Mouse (Mus musculus): ENCODE measurements around the gene Gm27179.
"Not testable (repeated sequence)": the region's sequence is repeated elsewhere in the genome, so short reads cannot be mapped to it uniquely, and the experiment has no call there.

The Gm27179 gene

DNA sequence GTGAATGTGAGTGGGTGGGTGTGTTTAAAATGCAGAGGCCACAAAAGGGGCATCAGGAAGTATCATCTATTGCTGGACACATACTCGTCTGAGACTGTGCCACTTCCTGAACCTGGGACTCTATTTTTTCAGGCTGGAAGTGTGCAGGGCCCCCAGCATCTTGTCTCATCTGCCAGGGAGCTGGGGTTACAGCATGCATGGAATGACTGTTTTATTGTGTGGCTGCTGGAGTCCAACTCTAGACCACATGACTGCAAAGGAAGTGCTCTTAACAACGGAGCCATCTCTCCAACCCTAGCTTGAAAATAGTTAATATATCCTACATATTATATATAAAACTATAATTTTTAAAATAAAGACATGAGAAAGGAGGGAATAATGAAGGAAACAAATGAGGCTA lies 39.0 kb downstream of the Gm27179 start:
- not testable (repeated sequence) for DNase-seq (ENCODE audit: low spot score in 2 of 2)

DNA sequence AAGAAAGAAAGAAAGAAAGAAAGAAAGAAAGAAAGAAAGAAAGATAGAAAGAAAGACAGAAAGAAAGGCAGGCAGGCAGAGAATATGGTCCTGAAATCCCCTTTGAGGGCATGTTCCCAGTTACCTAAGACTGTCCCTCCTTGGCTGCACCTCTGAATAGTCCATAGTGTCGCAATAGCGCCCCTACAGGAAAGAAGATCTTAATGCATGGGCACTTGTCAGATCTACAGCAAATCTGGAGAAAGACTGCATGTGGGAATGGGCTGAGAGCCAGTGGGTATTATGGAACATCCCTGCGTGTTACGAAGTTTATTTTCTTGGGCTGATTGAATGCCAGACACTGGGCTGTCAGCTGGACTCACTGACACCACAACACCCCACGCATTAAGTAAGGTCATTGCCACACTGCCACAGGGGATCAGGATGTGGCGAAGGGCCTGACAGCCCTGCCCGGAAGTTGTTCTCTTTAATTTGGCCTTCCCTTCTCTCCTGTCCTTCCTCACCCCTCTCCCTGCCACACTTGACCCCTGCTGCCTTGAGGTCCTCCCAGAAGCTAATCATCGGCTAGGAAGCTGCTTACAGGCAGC lies 42.1 kb downstream of the Gm27179 start:
- not testable (repeated sequence) for DNase-seq (ENCODE audit: low spot score in 2 of 2)

DNA sequence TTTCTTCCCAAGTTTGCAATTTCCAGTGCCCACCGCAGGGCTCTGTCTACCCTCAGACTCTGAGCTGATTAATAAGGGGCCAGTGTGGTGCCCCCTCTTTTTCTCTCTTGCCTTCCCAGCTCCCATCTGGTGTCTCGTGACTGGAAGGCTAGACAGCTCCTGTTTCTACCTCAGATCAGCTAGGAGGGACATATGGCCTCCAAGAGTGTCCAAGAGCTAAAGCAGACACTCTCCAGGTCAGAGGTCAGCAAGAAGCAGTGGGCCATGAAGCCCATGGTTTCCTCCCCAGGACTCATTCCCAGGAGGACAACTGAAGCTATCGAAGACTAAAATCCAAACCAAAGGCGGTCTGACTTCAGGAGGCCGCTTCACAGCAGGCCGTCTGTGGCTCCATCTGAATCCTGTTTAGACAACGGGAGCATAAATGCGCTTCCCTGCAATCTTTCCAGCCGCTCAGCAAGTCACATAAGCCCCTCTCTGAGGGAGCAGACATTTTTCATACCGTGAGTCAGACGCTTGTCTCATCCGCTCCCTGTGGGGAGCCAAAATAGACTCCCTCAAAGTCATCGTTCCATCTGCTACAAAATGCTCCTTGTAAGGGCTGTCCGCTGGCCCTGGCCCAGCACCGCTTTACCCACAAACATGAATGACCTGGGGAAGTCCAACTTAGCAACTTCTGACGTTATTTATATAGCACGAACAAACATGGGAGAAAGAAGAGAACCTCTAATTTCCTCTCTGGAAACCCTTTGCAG lies 44.6 kb downstream of the Gm27179 start:
- not testable (repeated sequence) for DNase-seq (ENCODE audit: low spot score in 2 of 2)

DNA sequence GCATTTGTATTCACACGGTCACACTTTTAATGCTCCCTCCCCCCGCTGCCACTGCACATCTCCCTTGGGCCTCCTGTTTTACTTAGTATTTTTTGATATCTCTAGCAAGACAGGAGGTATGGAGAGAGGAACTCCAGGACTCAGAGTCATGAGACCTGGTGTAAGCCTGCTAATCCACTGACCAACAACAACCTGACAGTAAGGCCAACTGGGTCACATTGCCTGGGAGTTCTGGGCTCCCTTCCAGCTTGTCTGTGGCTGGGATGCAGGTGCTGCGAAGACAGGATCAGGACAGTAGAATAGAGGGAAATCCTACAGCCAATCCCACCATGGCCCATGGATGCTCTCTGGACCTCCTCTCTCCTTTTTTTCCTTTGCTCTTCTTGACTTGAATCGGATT lies 47.9 kb downstream of the Gm27179 start:
- DNase-seq (ENCODE audit: low spot score in 2 of 2) = not testable (repeated sequence)
